Mouse (Mus musculus) liver, adult 2 months (tissue): ENCODE measurements around the gene Plcb2.

ENCODE experiments used
- CTCF ChIP-seq: fragments of 200-500 bp; IDR thresholded peaks from 2 replicates; pipeline ENCODE4 v1.5.1; 2011; ENCODE audit warnings: low read depth, low read length, control low read depth
- POLR2A ChIP-seq: fragments of 200-500 bp; IDR thresholded peaks from 2 replicates; pipeline ENCODE4 v1.6.1; 2011; ENCODE audit warnings: low read length, control low read depth; ENCODE audit not compliant: insufficient read depth; ENCODE audit errors: extremely low read depth

GRCm38 (mm10) chr2:118702883-118703761, 25.1 kb downstream of the Plcb2 start:
- TF ChIP-seq CTCF (peak; percentile 17; the same call in 1 of the 2 replicates), POLR2A (no peak)
